Mouse (Mus musculus) forebrain, embryonic 16.5 days (tissue): Measurements from ENCODE around the gene Spon1. TPM values are rescaled to one million over a fixed set of nuclear protein-coding genes. Genes with fewer than 3 reads are reported as not detected.

ENCODE experiments used
- ATAC-seq: fragments of 200-750 bp; cut with Nextera tagmentation; 2 replicates; pipeline ENCODE4 v1.8.0; 2017; ENCODE audit warnings: mild to moderate bottlenecking, moderate library complexity
- H3K27ac ChIP-seq: fragments of 300-500 bp; sonication (generic); 2 replicates; pipeline ENCODE4 v1.5.1; 2014; ENCODE audit warnings: low read length, control low read depth
- H3K27me3 ChIP-seq: fragments of 300-500 bp; sonication (generic); replicated peaks from 2 replicates; pipeline ENCODE4 v1.6.1; 2014; ENCODE audit warnings: low read length; ENCODE audit not compliant: control insufficient read depth, insufficient read depth
- H3K36me3 ChIP-seq: fragments of 300-500 bp; sonication (generic); 2 replicates; pipeline ENCODE4 v1.6.1; 2014; ENCODE audit not compliant: control insufficient read depth, insufficient read depth
- H3K4me1 ChIP-seq: fragments of 300-500 bp; sonication (generic); replicated peaks from 2 replicates; pipeline ENCODE4 v1.6.1; 2014; ENCODE audit warnings: low read length; ENCODE audit not compliant: control insufficient read depth, insufficient read depth
- H3K4me2 ChIP-seq: fragments of 300-500 bp; sonication (generic); 2 replicates; pipeline ENCODE4 v1.6.1; 2014; ENCODE audit warnings: mild to moderate bottlenecking, low read length, control low read depth
- H3K4me3 ChIP-seq: fragments of 300-500 bp; sonication (generic); replicated peaks from 2 replicates; pipeline ENCODE4 v1.5.1; 2014; ENCODE audit warnings: mild to moderate bottlenecking, low read length, control low read depth
- H3K9ac ChIP-seq: fragments of 300-500 bp; sonication (generic); replicated peaks from 2 replicates; pipeline ENCODE4 v1.6.1; 2014; ENCODE audit warnings: low read depth, low read length, control low read depth
- H3K9me3 ChIP-seq: fragments of 300-500 bp; sonication (generic); 2 replicates; pipeline ENCODE4 v1.6.1; 2016; ENCODE audit warnings: low read length; ENCODE audit not compliant: control insufficient read depth
- WGBS: fragments of 180-500 bp; shearing (Covaris S2); extraction: QIAGEN DNeasy Blood & Tissue Kit; methylation state at CpG from one replicate; pipeline ENCODE4 v1.1.7; 2014; 5-methylcytosine and 5-hydroxymethylcytosine counted together
- polyA plus RNA-seq: library from polyadenylated mRNA; unstranded; fragments of >200 nt; fragmentation: Nextera tagmentation; extraction: Ambion mirVana; gene quantifications from 2 replicates; pipeline ENCODE4 v1.2.1, GENCODE M21; 2015

Gene Spon1
- polyA plus RNA-seq, 1 experiment from 2014 or later, result 19.3 TPM

GRCm38 (mm10) chr7:113920056-113920455 is 154.3 kb downstream of the Spon1 start:
- H3K4me2 ChIP-seq, result no peak overlapping the region
- no peaks in the 10 kb centered on the region for H3K36me3 ChIP-seq
- peak; percentile 52; the same call in 1 of the 2 replicates for ATAC-seq
- H3K4me1 ChIP-seq, result no peaks in the 10 kb centered on the region; the same call in 1 of the 2 replicates
- WGBS, result 64% methylated on average over 2 of the region's 2 CpGs
- H3K27ac ChIP-seq, result no peak overlapping the region
- H3K9me3 ChIP-seq, result 0 out of 2 replicates have a peak, but pooled peaks cover 4% of the 10 kb centered on the region
- H3K27me3 ChIP-seq, result no peaks in the 10 kb centered on the region
- no peak overlapping the region for H3K4me3 ChIP-seq
- no peak overlapping the region for H3K9ac ChIP-seq

GRCm38 (mm10) chr7:113924561-113924960 is 158.8 kb downstream of the Spon1 start:
- Histone ChIP-seq H3K9me3 (no peaks in the 10 kb centered on the region), H3K4me1 (no peaks in the 10 kb centered on the region)

GRCm38 (mm10) chr7:113950888-113951287 is 185.1 kb downstream of the Spon1 start:
- Histone ChIP-seq H3K4me3 (no peak overlapping the region), H3K27me3 (no peaks in the 10 kb centered on the region), H3K9me3 (no peaks in the 10 kb centered on the region), H3K36me3 (no peaks in the 10 kb centered on the region), H3K27ac (no peak overlapping the region), H3K9ac (no peak overlapping the region), H3K4me2 (no peak overlapping the region), H3K4me1 (peaks cover 9% of the 10 kb centered on the region; the same call in 1 of the 2 replicates)
- 83% methylated on average over 7 of the region's 7 CpGs for WGBS
- ATAC-seq, result no peak

More at GRCm38 (mm10) chr7:113924561-113924960, 158.8 kb downstream of the Spon1 start:
- ATAC-seq, result peak; percentile 54; the same call in 1 of the 2 replicates
- H3K9ac ChIP-seq, result no peak overlapping the region
- no peaks in the 10 kb centered on the region for H3K27me3 ChIP-seq
- no peak overlapping the region for H3K4me3 ChIP-seq
- H3K27ac ChIP-seq, result no peak overlapping the region
- no peak overlapping the region for H3K4me2 ChIP-seq
- H3K36me3 ChIP-seq, result no peaks in the 10 kb centered on the region
- 63% methylated on average over 6 of the region's 6 CpGs for WGBS

- no peak overlapping the region for H3K4me2 ChIP-seq
- no peaks in the 10 kb centered on the region for H3K27me3 ChIP-seq
- no peaks in the 10 kb centered on the region for H3K36me3 ChIP-seq
- WGBS, result 21% methylated on average over 2 of the region's 2 CpGs
- peak; percentile 28; the same call in 1 of the 2 replicates for ATAC-seq
- H3K9me3 ChIP-seq, result no peaks in the 10 kb centered on the region
- H3K4me1 ChIP-seq, result peaks cover 6% of the 10 kb centered on the region; the same call in 1 of the 2 replicates
- no peak overlapping the region for H3K9ac ChIP-seq
- no peak overlapping the region for H3K27ac ChIP-seq
- H3K4me3 ChIP-seq, result no peak overlapping the region
These were observed 189.6 kb downstream of the Spon1 start for GRCm38 (mm10) chr7:113955431-113955830.

GRCm38 (mm10) chr7:113960841-113961499 is 195.2 kb downstream of the Spon1 start:
- Histone ChIP-seq H3K4me3 (no peak overlapping the region), H3K36me3 (no peaks in the 10 kb centered on the region), H3K9me3 (no peaks in the 10 kb centered on the region), H3K4me2 (no peak overlapping the region), H3K27ac (peak overlapping the region; percentile 32; the same call in 1 of the 2 replicates), H3K9ac (no peak overlapping the region), H3K4me1 (peaks cover 10% of the 10 kb centered on the region), H3K27me3 (no peaks in the 10 kb centered on the region)
- ATAC-seq, result peak; percentile 61
- 36% methylated on average over 9 of the region's 9 CpGs for WGBS

- no peak overlapping the region for H3K4me3 ChIP-seq
- ATAC-seq, result peak; percentile 78
- WGBS, result 44% methylated on average over 3 of the region's 3 CpGs
These were observed 195.7 kb downstream of the Spon1 start for GRCm38 (mm10) chr7:113961500-113961895.

GRCm38 (mm10) chr7:113962078-113962477 is 196.3 kb downstream of the Spon1 start:
- Histone ChIP-seq H3K27ac (no peak overlapping the region), H3K27me3 (no peaks in the 10 kb centered on the region), H3K9ac (no peak overlapping the region), H3K4me2 (no peak overlapping the region), H3K36me3 (no peaks in the 10 kb centered on the region), H3K4me3 (no peak overlapping the region), H3K9me3 (no peaks in the 10 kb centered on the region), H3K4me1 (peaks cover 10% of the 10 kb centered on the region)
- no peak for ATAC-seq
- 96% methylated on average over 4 of the region's 4 CpGs for WGBS

More at GRCm38 (mm10) chr7:113961500-113961895, 195.7 kb downstream of the Spon1 start:
- no peaks in the 10 kb centered on the region for H3K9me3 ChIP-seq
- H3K27me3 ChIP-seq, result no peaks in the 10 kb centered on the region
- no peaks in the 10 kb centered on the region for H3K36me3 ChIP-seq
- H3K4me1 ChIP-seq, result peaks cover 10% of the 10 kb centered on the region
- no peak overlapping the region for H3K4me2 ChIP-seq
- H3K9ac ChIP-seq, result no peak overlapping the region
- H3K27ac ChIP-seq, result peak overlapping the region; percentile 32; the same call in 1 of the 2 replicates

- Histone ChIP-seq H3K9me3 (no peaks in the 10 kb centered on the region), H3K27ac (no peak overlapping the region), H3K4me2 (no peak overlapping the region), H3K36me3 (no peaks in the 10 kb centered on the region), H3K27me3 (no peaks in the 10 kb centered on the region), H3K4me1 (peaks cover 6% of the 10 kb centered on the region), H3K9ac (no peak overlapping the region), H3K4me3 (no peak overlapping the region)
- WGBS, result 82% methylated on average over 4 of the region's 4 CpGs
- no peak for ATAC-seq
These were observed 198.0 kb downstream of the Spon1 start for GRCm38 (mm10) chr7:113963766-113964165.

GRCm38 (mm10) chr7:113965625-113966024 is 199.8 kb downstream of the Spon1 start:
- no peak overlapping the region for H3K27ac ChIP-seq
- H3K27me3 ChIP-seq, result no peaks in the 10 kb centered on the region
- H3K4me2 ChIP-seq, result no peak overlapping the region
- H3K36me3 ChIP-seq, result no peaks in the 10 kb centered on the region
- H3K9me3 ChIP-seq, result no peaks in the 10 kb centered on the region
- H3K9ac ChIP-seq, result no peak overlapping the region
- WGBS, result 86% methylated on average over 8 of the region's 8 CpGs
- no peak for ATAC-seq
- peaks cover 6% of the 10 kb centered on the region for H3K4me1 ChIP-seq
- no peak overlapping the region for H3K4me3 ChIP-seq
